Mouse (Mus musculus) midbrain, embryonic 11.5 days (tissue): ENCODE data around the gene Antxr1. TPM values are rescaled to one million over a fixed set of nuclear protein-coding genes. Genes with fewer than 3 reads are reported as not detected.

Source experiments
- ATAC-seq: fragments of 200-750 bp; cut with Nextera tagmentation; 2 replicates; pipeline ENCODE4 v1.8.0; 2017; ENCODE audit warnings: moderate TSS enrichment, moderate library complexity; ENCODE audit not compliant: low FRiP score
- DNase-seq: peaks from one replicate; pipeline ENCODE4 v3.0.0; 2015; ENCODE audit warnings: low spot score; ENCODE audit errors: missing footprints
- H3K27ac ChIP-seq: fragments of 300-500 bp; sonication (generic); 2 replicates; pipeline ENCODE4 v1.5.1; 2014; ENCODE audit warnings: low read depth, low read length
- H3K27me3 ChIP-seq: fragments of 300-500 bp; sonication (generic); 2 replicates; pipeline ENCODE4 v1.6.1; 2014; ENCODE audit warnings: mild to moderate bottlenecking, low read length, moderate library complexity, mixed read lengths; ENCODE audit not compliant: control insufficient read depth, insufficient read depth
- H3K36me3 ChIP-seq: fragments of 300-500 bp; sonication (generic); 2 replicates; pipeline ENCODE4 v1.6.1; 2014; ENCODE audit warnings: mild to moderate bottlenecking, low read length, moderate library complexity, mixed read lengths; ENCODE audit not compliant: control insufficient read depth, insufficient read depth
- H3K4me1 ChIP-seq: fragments of 300-500 bp; sonication (generic); 2 replicates; pipeline ENCODE4 v1.6.1; 2014; ENCODE audit warnings: low read length; ENCODE audit not compliant: control insufficient read depth, insufficient read depth
- H3K4me2 ChIP-seq: fragments of 300-500 bp; sonication (generic); 2 replicates; pipeline ENCODE4 v1.6.1; 2014; ENCODE audit warnings: mild to moderate bottlenecking, moderate library complexity
- H3K4me3 ChIP-seq: fragments of 300-500 bp; sonication (generic); 2 replicates; pipeline ENCODE4 v1.5.1; 2014; ENCODE audit warnings: low read depth, low read length
- H3K9ac ChIP-seq: fragments of 300-500 bp; sonication (generic); 2 replicates; pipeline ENCODE4 v1.6.1; 2014; ENCODE audit warnings: low read length
- H3K9me3 ChIP-seq: fragments of 300-500 bp; sonication (generic); 2 replicates; pipeline ENCODE4 v1.6.1; 2016; ENCODE audit warnings: low read length; ENCODE audit not compliant: control insufficient read depth
- WGBS: fragments of 180-500 bp; shearing (Covaris S2); extraction: QIAGEN DNeasy Blood & Tissue Kit; methylation state at CpG from one replicate; pipeline ENCODE4 v1.1.7; 2014; 5-methylcytosine and 5-hydroxymethylcytosine counted together
- polyA plus RNA-seq: library from polyadenylated mRNA; unstranded; fragments of >200 nt; fragmentation: Nextera tagmentation; extraction: Ambion mirVana; gene quantifications from 2 replicates; pipeline ENCODE4 v1.2.1, GENCODE M21; 2014

Antxr1 gene
- polyA plus RNA-seq, 1 experiment from 2014 or later: 4.9 TPM

GRCm38 (mm10) chr6:87278151-87278550 lies 57.5 kb downstream of the Antxr1 start:
- DNase-seq (no peak), ATAC-seq (no peak)
- no peak overlapping the region for H3K9ac ChIP-seq
- H3K4me2 ChIP-seq: no peak overlapping the region
- peaks cover 5% of the 10 kb centered on the region for H3K4me1 ChIP-seq
- no peak overlapping the region for H3K27ac ChIP-seq
- no peaks in the 10 kb centered on the region for H3K27me3 ChIP-seq
- no peak overlapping the region for H3K4me3 ChIP-seq
- peaks cover 6% of the 10 kb centered on the region; the same call in 1 of the 2 replicates for H3K36me3 ChIP-seq
- H3K9me3 ChIP-seq: peaks cover 4% of the 10 kb centered on the region; the same call in 1 of the 2 replicates
- whole genome bisulfite sequencing: 63% methylated on average over 5 of the region's 5 CpGs

GRCm38 (mm10) chr6:87277527-87277926 lies 58.1 kb downstream of the Antxr1 start:
- ATAC-seq (peak; percentile 50; the same call in 1 of the 2 replicates), DNase-seq (no peak)
- peaks cover 4% of the 10 kb centered on the region; the same call in 1 of the 2 replicates for H3K36me3 ChIP-seq
- H3K9ac ChIP-seq: no peak overlapping the region
- no peaks in the 10 kb centered on the region for H3K27me3 ChIP-seq
- H3K9me3 ChIP-seq: peaks cover 4% of the 10 kb centered on the region; the same call in 1 of the 2 replicates
- no peak overlapping the region for H3K4me3 ChIP-seq
- H3K4me1 ChIP-seq: peaks cover 5% of the 10 kb centered on the region
- 40% methylated on average over 3 of the region's 3 CpGs for WGBS
- no peak overlapping the region for H3K27ac ChIP-seq
- H3K4me2 ChIP-seq: no peak overlapping the region

- Histone ChIP-seq H3K9ac (no peak overlapping the region), H3K4me3 (no peak overlapping the region), H3K36me3 (peaks cover 3% of the 10 kb centered on the region; the same call in 1 of the 2 replicates), H3K9me3 (peaks cover 4% of the 10 kb centered on the region; the same call in 1 of the 2 replicates), H3K4me1 (peaks cover 5% of the 10 kb centered on the region), H3K4me2 (no peak overlapping the region), H3K27ac (no peak overlapping the region), H3K27me3 (no peaks in the 10 kb centered on the region)
- WGBS: 87% methylated on average over 7 of the region's 7 CpGs
- ATAC-seq (no peak), DNase-seq (no peak)
Measured at GRCm38 (mm10) chr6:87276941-87277340, 58.7 kb downstream of the Antxr1 start.

- Histone ChIP-seq H3K4me2 (no peak overlapping the region), H3K9me3 (peaks cover 4% of the 10 kb centered on the region; the same call in 1 of the 2 replicates), H3K4me1 (peaks cover 5% of the 10 kb centered on the region), H3K4me3 (no peak overlapping the region), H3K27ac (no peak overlapping the region), H3K36me3 (peaks cover 3% of the 10 kb centered on the region; the same call in 1 of the 2 replicates), H3K9ac (no peak overlapping the region), H3K27me3 (no peaks in the 10 kb centered on the region)
- ATAC-seq (no peak), DNase-seq (no peak)
- 98% methylated on average over 5 of the region's 5 CpGs for WGBS
Measured at GRCm38 (mm10) chr6:87274779-87275178, 60.8 kb downstream of the Antxr1 start.

GRCm38 (mm10) chr6:87273791-87274190 lies 61.8 kb downstream of the Antxr1 start:
- peaks cover 5% of the 10 kb centered on the region for H3K4me1 ChIP-seq
- no peak overlapping the region for H3K4me3 ChIP-seq
- H3K27me3 ChIP-seq: no peaks in the 10 kb centered on the region
- H3K4me2 ChIP-seq: no peak overlapping the region
- H3K9me3 ChIP-seq: peaks cover 4% of the 10 kb centered on the region; the same call in 1 of the 2 replicates
- 93% methylated on average over 3 of the region's 3 CpGs for WGBS
- DNase-seq (no peak), ATAC-seq (no peak)
- H3K9ac ChIP-seq: no peak overlapping the region
- H3K27ac ChIP-seq: no peak overlapping the region
- peaks cover 3% of the 10 kb centered on the region; the same call in 1 of the 2 replicates for H3K36me3 ChIP-seq

- no peak overlapping the region for H3K27ac ChIP-seq
- no peak overlapping the region for H3K4me3 ChIP-seq
- ATAC-seq (no peak), DNase-seq (no peak)
- peaks cover 3% of the 10 kb centered on the region; the same call in 1 of the 2 replicates for H3K36me3 ChIP-seq
- peaks cover 5% of the 10 kb centered on the region for H3K4me1 ChIP-seq
- H3K27me3 ChIP-seq: no peaks in the 10 kb centered on the region
- peaks cover 4% of the 10 kb centered on the region; the same call in 1 of the 2 replicates for H3K9me3 ChIP-seq
- no peak overlapping the region for H3K4me2 ChIP-seq
- WGBS: 87% methylated on average over 4 of the region's 4 CpGs
- H3K9ac ChIP-seq: no peak overlapping the region
Measured at GRCm38 (mm10) chr6:87273141-87273540, 62.5 kb downstream of the Antxr1 start.

- ATAC-seq (no peak), DNase-seq (no peak)
- H3K9ac ChIP-seq: no peak overlapping the region
- 86% methylated on average over 2 of the region's 2 CpGs for WGBS
- no peak overlapping the region for H3K4me2 ChIP-seq
- H3K27ac ChIP-seq: no peak overlapping the region
- no peaks in the 10 kb centered on the region for H3K27me3 ChIP-seq
- H3K4me3 ChIP-seq: no peak overlapping the region
- peaks cover 4% of the 10 kb centered on the region; the same call in 1 of the 2 replicates for H3K9me3 ChIP-seq
- peaks cover 3% of the 10 kb centered on the region; the same call in 1 of the 2 replicates for H3K36me3 ChIP-seq
- H3K4me1 ChIP-seq: no peaks in the 10 kb centered on the region; the same call in 1 of the 2 replicates
Measured at GRCm38 (mm10) chr6:87272202-87272601, 63.4 kb downstream of the Antxr1 start.

GRCm38 (mm10) chr6:87270452-87270851 lies 65.2 kb downstream of the Antxr1 start:
- H3K4me2 ChIP-seq: no peak overlapping the region
- 43% methylated on average over 7 of the region's 7 CpGs for WGBS

GRCm38 (mm10) chr6:87269950-87270349 lies 65.7 kb downstream of the Antxr1 start:
- Histone ChIP-seq H3K9ac (no peak overlapping the region), H3K27ac (no peak overlapping the region), H3K4me3 (no peak overlapping the region), H3K9me3 (peaks cover 4% of the 10 kb centered on the region; the same call in 1 of the 2 replicates), H3K36me3 (peaks cover 2% of the 10 kb centered on the region; the same call in 1 of the 2 replicates), H3K27me3 (no peaks in the 10 kb centered on the region), H3K4me2 (no peak overlapping the region), H3K4me1 (no peaks in the 10 kb centered on the region)
- 78% methylated on average over 7 of the region's 7 CpGs for WGBS
- DNase-seq: no peak
- no peak for ATAC-seq

More at GRCm38 (mm10) chr6:87270452-87270851, 65.2 kb downstream of the Antxr1 start:
- H3K27ac ChIP-seq: no peak overlapping the region
- no peaks in the 10 kb centered on the region for H3K27me3 ChIP-seq
- ATAC-seq: peak; percentile 54; the same call in 1 of the 2 replicates
- H3K9me3 ChIP-seq: peaks cover 4% of the 10 kb centered on the region; the same call in 1 of the 2 replicates
- no peak overlapping the region for H3K4me3 ChIP-seq
- H3K9ac ChIP-seq: no peak overlapping the region
- peaks cover 3% of the 10 kb centered on the region; the same call in 1 of the 2 replicates for H3K36me3 ChIP-seq
- H3K4me1 ChIP-seq: no peaks in the 10 kb centered on the region
- DNase-seq: no peak
